Mouse (Mus musculus) telencephalon, adult 2 months (tissue): ENCODE data around the gene Atl1.

ENCODE experiments used
- DNase-seq: peaks from one replicate; pipeline ENCODE4 v3.0.0-alpha.2; 2011; ENCODE audit warnings: low read depth, low spot score

Atl1 gene

DNA sequence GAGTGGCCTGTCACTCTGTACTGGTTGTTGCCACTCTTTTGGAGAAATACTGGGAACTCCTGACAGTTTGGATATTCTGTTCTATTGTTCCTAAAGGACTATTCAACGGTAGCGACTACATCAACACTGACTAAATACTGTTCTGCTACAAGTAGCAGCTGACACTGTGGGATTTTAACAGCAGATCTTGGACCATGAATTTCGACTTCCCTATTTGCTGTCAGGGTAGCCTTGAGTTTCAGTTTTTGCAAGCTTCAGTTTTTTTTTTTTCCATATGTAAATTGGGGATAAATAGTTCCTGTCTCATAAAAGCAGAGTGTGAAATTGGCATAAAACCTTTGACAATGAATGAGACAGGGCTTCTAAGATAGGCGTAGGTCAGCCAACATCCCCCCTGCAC, 117.9 kb downstream of the Atl1 start:
- no peak for DNase-seq

DNA sequence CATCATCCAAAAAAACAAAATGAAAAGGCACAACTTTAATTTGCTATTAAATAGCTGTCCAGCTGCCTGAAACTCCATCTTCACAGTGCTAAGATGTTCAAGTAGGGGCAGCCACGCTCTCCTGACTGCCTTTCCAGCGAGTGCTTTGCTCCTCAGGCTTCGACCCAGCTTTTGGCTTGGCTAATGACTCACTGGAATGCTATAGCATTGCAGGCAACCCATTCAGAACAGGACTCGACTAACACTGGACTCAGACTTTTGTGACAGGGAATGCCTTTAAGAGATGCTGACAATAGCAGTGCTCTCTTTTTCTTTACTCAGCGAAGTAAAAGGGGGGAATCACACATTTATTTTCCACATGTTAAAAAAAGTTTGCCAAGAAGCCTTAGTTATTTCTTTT, 119.3 kb downstream of the Atl1 start:
- DNase-seq, result no peak

DNA sequence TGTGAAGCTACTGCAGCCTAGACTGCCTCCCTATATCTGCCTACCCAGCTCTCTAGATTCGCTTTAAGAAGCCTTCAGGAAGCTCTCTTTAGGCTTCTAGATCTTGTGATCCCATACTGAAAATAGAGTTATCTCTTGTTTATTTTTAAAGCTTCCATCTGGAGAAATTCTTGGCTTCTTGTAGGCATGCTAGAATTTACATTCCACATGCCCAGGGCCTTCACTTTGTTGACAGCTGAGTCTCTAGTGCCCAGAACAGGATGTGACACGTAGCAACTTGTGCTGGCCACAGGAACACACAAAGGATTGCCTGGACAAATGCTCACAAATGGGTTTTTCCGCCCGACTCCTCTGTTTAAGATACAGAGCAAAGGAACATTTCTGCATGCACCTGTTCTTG, 123.5 kb downstream of the Atl1 start:
- DNase-seq, result peak; percentile 64
